Mouse (Mus musculus) lung, postnatal 0 days (tissue): Measurements from ENCODE around the gene Stn1.

Experiments
- CTCF ChIP-seq: IDR thresholded peaks from 2 replicates; pipeline ENCODE4 v1.5.1; 2016; ENCODE audit warnings: antibody characterized with exemption, mild to moderate bottlenecking
- EP300 ChIP-seq: IDR thresholded peaks from 2 replicates; pipeline ENCODE4 v1.6.1; 2016; ENCODE audit warnings: antibody characterized with exemption, mild to moderate bottlenecking, control low read depth

DNA sequence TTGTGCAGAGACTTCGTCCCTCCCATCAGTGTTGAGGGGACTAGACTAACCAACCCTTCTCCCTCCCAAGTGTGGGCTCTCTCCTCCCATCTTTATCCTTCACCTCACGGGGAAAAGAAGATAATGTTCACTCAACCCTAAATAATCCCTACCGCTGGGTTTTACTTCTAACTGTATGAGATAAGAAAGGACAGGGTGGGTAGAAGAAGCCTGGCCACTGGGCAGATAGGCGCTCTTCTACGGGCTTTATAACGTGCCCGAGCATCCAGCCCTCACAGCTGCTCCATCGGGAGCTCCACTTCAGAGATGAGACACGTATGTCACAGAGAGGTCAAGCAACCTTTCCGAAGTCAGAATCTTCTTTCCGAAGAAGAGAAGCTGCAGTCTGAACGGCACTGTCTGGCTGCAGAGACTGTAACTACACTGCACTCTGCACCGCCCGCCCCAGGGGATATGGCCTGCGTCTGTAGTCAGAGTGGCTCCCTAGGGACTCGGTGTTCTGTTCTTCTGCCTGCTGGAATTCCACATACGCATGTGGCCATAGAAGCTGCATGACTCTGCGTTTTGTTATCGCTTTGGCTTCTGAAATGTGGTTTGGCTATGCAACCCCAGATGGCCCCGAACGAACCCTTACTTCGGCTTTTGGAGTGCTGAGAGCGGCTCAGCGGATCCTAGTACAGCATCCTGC is 18.7 kb downstream of the Stn1 start:
- no peak for TF ChIP-seq CTCF
- TF ChIP-seq EP300, result no peak
